Mouse (Mus musculus): ENCODE measurements at regions not wholly inside any gene's neighbourhood (a gene's known extent, or its start where the extent isn't known, plus 50 kb on each side); places are given as distances from the start of the nearest gene placed in this dataset.

GRCm38 (mm10) chr2:12697209-12697608 is 226.6 kb upstream of the Pter start:
- DNase-seq (ENCODE audit: low spot score), result no peak

- DNase-seq (ENCODE audit: low spot score), result no peak
Observed at GRCm38 (mm10) chr2:12699331-12699730, 224.5 kb upstream of the Pter start.

- DNase-seq (ENCODE audit: low spot score), result no peak
Observed at GRCm38 (mm10) chr2:12707514-12707913, 216.3 kb upstream of the Pter start.

GRCm38 (mm10) chr2:12709156-12709923 is 214.5 kb upstream of the Pter start:
- DNase-seq (ENCODE audit: low spot score), result peak; percentile 21

GRCm38 (mm10) chr2:12709924-12710240 is 214.0 kb upstream of the Pter start:
- DNase-seq (ENCODE audit: low spot score), result no peak

GRCm38 (mm10) chr2:12716124-12717012 is 207.5 kb upstream of the Pter start:
- no peak for DNase-seq (ENCODE audit: low spot score)

- DNase-seq (ENCODE audit: low spot score), result no peak
Observed at GRCm38 (mm10) chr2:12729251-12729650, 194.6 kb upstream of the Pter start.

- DNase-seq (ENCODE audit: low spot score), result no peak
Observed at GRCm38 (mm10) chr2:12737140-12737539, 186.7 kb upstream of the Pter start.

- no peak for DNase-seq (ENCODE audit: low spot score)
Observed at GRCm38 (mm10) chr2:12746856-12747255, 177.0 kb upstream of the Pter start.

GRCm38 (mm10) chr2:12758816-12759215 is 165.0 kb upstream of the Pter start:
- no peak for DNase-seq (ENCODE audit: low spot score)

GRCm38 (mm10) chr2:12759931-12760330 is 163.9 kb upstream of the Pter start:
- DNase-seq (ENCODE audit: low spot score), result no peak

- no peak for DNase-seq (ENCODE audit: low spot score)
Observed at GRCm38 (mm10) chr2:12761461-12761860, 162.4 kb upstream of the Pter start.

- no peak for DNase-seq (ENCODE audit: low spot score)
Observed at GRCm38 (mm10) chr2:12764510-12764909, 159.3 kb upstream of the Pter start.

- no peak for DNase-seq (ENCODE audit: low spot score)
Observed at GRCm38 (mm10) chr2:12765336-12765735, 158.5 kb upstream of the Pter start.

GRCm38 (mm10) chr2:12776866-12777265 is 147.0 kb upstream of the Pter start:
- no peak for DNase-seq (ENCODE audit: low spot score)

- no peak for DNase-seq (ENCODE audit: low spot score)
Observed at GRCm38 (mm10) chr2:12777696-12778095, 146.1 kb upstream of the Pter start.

- no peak for DNase-seq (ENCODE audit: low spot score)
Observed at GRCm38 (mm10) chr2:12792596-12792995, 131.2 kb upstream of the Pter start.

- no peak for DNase-seq (ENCODE audit: low spot score)
Observed at GRCm38 (mm10) chr2:12797615-12798169, 126.1 kb upstream of the Pter start.

- DNase-seq (ENCODE audit: low spot score), result no peak
Observed at GRCm38 (mm10) chr2:12799153-12799925, 124.5 kb upstream of the Pter start.

- DNase-seq (ENCODE audit: low spot score), result no peak
Observed at GRCm38 (mm10) chr2:12802667-12803066, 121.2 kb upstream of the Pter start.

GRCm38 (mm10) chr2:12805096-12805495 is 118.7 kb upstream of the Pter start:
- no peak for DNase-seq (ENCODE audit: low spot score)

- DNase-seq (ENCODE audit: low spot score), result no peak
Observed at GRCm38 (mm10) chr2:12808466-12808865, 115.4 kb upstream of the Pter start.

Measured in urinary bladder, postnatal 14 days (tissue).